Mouse (Mus musculus): ENCODE results near the gene Gm42906. TPM values are rescaled to one million over a fixed set of nuclear protein-coding genes. Genes with fewer than 3 reads are reported as not detected.

Gm42906 gene
- total RNA-seq (2012; rRNA removed), result not detected in 2 replicates
- not detected for polyA plus RNA-seq (2012; ENCODE audit: insufficient read depth in 1 of 2, insufficient read length in 2 of 2, low read depth in 1 of 2, low replicate concordance in 2 of 2, missing spikeins in 1 of 2)

- TF ChIP-seq MXI1 (IDR thresholded peaks at IDR 0.05; ENCODE audit: low read depth, low read length) (no peak), EP300 (IDR thresholded peaks at IDR 0.05; ENCODE audit: low read depth in 1 of 2, low read length in 2 of 2) (0 out of 4 replicates have a peak, but pooled peaks have one; percentile 16 to 20)
- H3K9ac ChIP-seq (ENCODE audit: control insufficient read depth, low read depth, low read length, poor library complexity, severe bottlenecking), result no peak within 1 kb of the TSS
- H3K4me3 ChIP-seq (ENCODE audit: control insufficient read depth in 1 of 2, insufficient read depth in 1 of 2, low read depth in 2 of 2, low read length in 2 of 2), result no peak within 1 kb of the TSS
- no peaks in the 10 kb centered on the region for H3K79me2 ChIP-seq (ENCODE audit: control insufficient read depth, insufficient read depth, low read length, poor library complexity)
- H3K4me1 ChIP-seq (ENCODE audit: control insufficient read depth in 1 of 2, insufficient read depth in 2 of 2, low read length in 2 of 2), result no peaks in the 10 kb centered on the region
- no peaks in the 10 kb centered on the region; a peak in 1 of 4 replicates for H3K27me3 ChIP-seq (ENCODE audit: control insufficient read depth in 1 of 2, insufficient read depth in 2 of 2, low read length in 2 of 2)
- H3K36me3 ChIP-seq (ENCODE audit: control insufficient read depth in 1 of 2, insufficient read depth in 2 of 2, low read length in 2 of 2), result no peaks in the 10 kb centered on the region
- no peak for DNase-seq (ENCODE audit: low read depth, low spot score)
- H3K9me3 ChIP-seq (replicated peaks; ENCODE audit: insufficient read depth, low read length), result no peaks in the 10 kb centered on the region; the same call in 1 of the 2 replicates
- no peak within 1 kb of the TSS for H3K27ac ChIP-seq (ENCODE audit: control insufficient read depth, low read depth, low read length)
Observed at GRCm38 (mm10) chr5:151428113-151428756, at the start of gene Gm42906. Gene Gm42906, minus strand, starts transcription at chr5:151428163.

GRCm38 (mm10) chr5:151445695-151446094 lies 17.7 kb upstream of the Gm42906 start:
- Histone ChIP-seq H3K27me3 (ENCODE audit: control insufficient read depth in 1 of 2, insufficient read depth in 2 of 2, low read length in 2 of 2) (no peaks in the 10 kb centered on the region), H3K9ac (ENCODE audit: control insufficient read depth, low read depth, low read length, poor library complexity, severe bottlenecking) (no peak overlapping the region), H3K4me3 (ENCODE audit: control insufficient read depth in 1 of 2, insufficient read depth in 1 of 2, low read depth in 2 of 2, low read length in 2 of 2) (no peak overlapping the region), H3K9me3 (replicated peaks; ENCODE audit: insufficient read depth, low read length) (no peaks in the 10 kb centered on the region), H3K27ac (ENCODE audit: control insufficient read depth, low read depth, low read length) (no peak overlapping the region), H3K79me2 (ENCODE audit: control insufficient read depth, insufficient read depth, low read length, poor library complexity) (no peaks in the 10 kb centered on the region), H3K4me1 (ENCODE audit: control insufficient read depth in 1 of 2, insufficient read depth in 2 of 2, low read length in 2 of 2) (no peaks in the 10 kb centered on the region), H3K36me3 (ENCODE audit: control insufficient read depth in 1 of 2, insufficient read depth in 2 of 2, low read length in 2 of 2) (no peaks in the 10 kb centered on the region)
- peak; percentile 20 for DNase-seq (ENCODE audit: low read depth, low spot score)
- TF ChIP-seq NELFE (IDR thresholded peaks at IDR 0.05; ENCODE audit: low read depth, low read length) (no peak), RAD21 (IDR thresholded peaks at IDR 0.05; ENCODE audit: low read depth, low read length) (peak; percentile 38), SMC3 (IDR thresholded peaks at IDR 0.05; ENCODE audit: low read depth, low read length) (peak; percentile 45; the same call in 1 of the 2 replicates), UBTF (IDR thresholded peaks at IDR 0.05; ENCODE audit: borderline replicate concordance, insufficient read depth, low read depth, low read length) (no peak), CTCF (IDR thresholded peaks at IDR 0.05 in 2 of 3, conservative IDR thresholded peaks at IDR 0.05 in 1 of 3; ENCODE audit: control insufficient read depth in 1 of 3, insufficient read depth in 1 of 3, low read depth in 2 of 3, low read length in 3 of 3, poor library complexity in 1 of 3, severe bottlenecking in 1 of 3) (peak in 1 of 3 experiments; percentile 54; a peak in 2 of 6 replicates)

DNA sequence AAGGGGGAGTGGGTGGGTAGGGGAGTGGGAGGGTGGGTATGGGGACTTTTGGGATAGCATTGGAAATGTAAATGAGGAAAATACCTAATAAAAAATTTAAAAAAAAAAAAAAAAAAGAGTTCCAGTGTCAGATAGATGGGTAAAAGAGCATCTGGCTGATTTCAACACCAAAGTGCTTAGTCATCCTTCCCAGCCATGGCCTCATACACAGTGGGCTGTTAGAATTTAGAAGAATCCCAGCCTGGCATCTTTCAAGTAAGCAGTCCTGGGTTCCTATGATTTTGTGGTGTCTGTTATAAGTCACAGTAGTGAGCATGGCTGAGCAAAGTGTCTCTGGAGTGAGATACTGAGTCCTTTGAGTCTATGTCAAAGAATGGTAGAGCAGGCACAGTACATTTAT lies 7.1 kb upstream of the Gm42906 start:
- Histone ChIP-seq H3K4me3 (ENCODE audit: control insufficient read depth in 1 of 2, insufficient read depth in 1 of 2, low read depth in 2 of 2, low read length in 2 of 2) (no peak overlapping the region), H3K9me3 (replicated peaks; ENCODE audit: insufficient read depth, low read length) (no peaks in the 10 kb centered on the region; the same call in 1 of the 2 replicates), H3K9ac (ENCODE audit: control insufficient read depth, low read depth, low read length, poor library complexity, severe bottlenecking) (no peak overlapping the region), H3K27ac (ENCODE audit: control insufficient read depth, low read depth, low read length) (no peak overlapping the region), H3K27me3 (ENCODE audit: control insufficient read depth in 1 of 2, insufficient read depth in 2 of 2, low read length in 2 of 2) (no peaks in the 10 kb centered on the region; a peak in 1 of 4 replicates), H3K4me1 (ENCODE audit: control insufficient read depth in 1 of 2, insufficient read depth in 2 of 2, low read length in 2 of 2) (no peaks in the 10 kb centered on the region), H3K79me2 (ENCODE audit: control insufficient read depth, insufficient read depth, low read length, poor library complexity) (no peaks in the 10 kb centered on the region), H3K36me3 (ENCODE audit: control insufficient read depth in 1 of 2, insufficient read depth in 2 of 2, low read length in 2 of 2) (no peaks in the 10 kb centered on the region)
- TF ChIP-seq ELF1 (IDR thresholded peaks at IDR 0.05; ENCODE audit: low read depth, low read length), result no peak
- TF ChIP-seq POLR2A (IDR thresholded peaks at IDR 0.05; ENCODE audit: control insufficient read depth in 1 of 2, insufficient read depth in 1 of 2, low read depth in 1 of 2, low read length in 2 of 2, poor library complexity in 1 of 2), result no peak
- TF ChIP-seq SIN3A (IDR thresholded peaks at IDR 0.05; ENCODE audit: low read length), result no peak
- TF ChIP-seq BHLHE40 (IDR thresholded peaks at IDR 0.05; ENCODE audit: borderline replicate concordance, low read depth, low read length), result no peak
- TF ChIP-seq ZKSCAN1 (IDR thresholded peaks at IDR 0.05; ENCODE audit: low read depth, low read length), result no peak
- TF ChIP-seq MAFK (IDR thresholded peaks at IDR 0.05; ENCODE audit: borderline replicate concordance, low read depth, low read length), result no peak
- TF ChIP-seq GABPA (IDR thresholded peaks at IDR 0.05; ENCODE audit: low read depth, low read length), result no peak
- TF ChIP-seq TCF12 (IDR thresholded peaks at IDR 0.05; ENCODE audit: low read depth, low read length), result no peak
- TF ChIP-seq CHD2 (IDR thresholded peaks at IDR 0.05; ENCODE audit: low read length), result no peak
- TF ChIP-seq RCOR1 (IDR thresholded peaks at IDR 0.05; ENCODE audit: low read depth, low read length), result no peak
- TF ChIP-seq ETS1 (IDR thresholded peaks at IDR 0.05; ENCODE audit: low read depth, low read length), result no peak
- TF ChIP-seq USF1 (IDR thresholded peaks at IDR 0.05; ENCODE audit: low read depth, low read length), result no peak
- no peak for TF ChIP-seq HCFC1 (IDR thresholded peaks at IDR 0.05; ENCODE audit: low read depth, low read length)
- TF ChIP-seq MAX (IDR thresholded peaks at IDR 0.05; ENCODE audit: low read length), result no peak
- no peak for TF ChIP-seq TAL1 (IDR thresholded peaks at IDR 0.05; ENCODE audit: low read length)
- no peak for TF ChIP-seq NRF1 (IDR thresholded peaks at IDR 0.05; ENCODE audit: insufficient read depth, low read depth, low read length, poor library complexity, severe bottlenecking)
- TF ChIP-seq USF2 (IDR thresholded peaks at IDR 0.05; ENCODE audit: borderline replicate concordance in 1 of 2, insufficient read depth in 1 of 2, low read depth in 1 of 2, low read length in 2 of 2), result no peak
- no peak for DNase-seq (ENCODE audit: low read depth, low spot score)

All from MEL (cell line).